Mouse (Mus musculus) limb, embryonic 12.5 days (tissue): ENCODE data around the gene Slc2a8. TPM values are rescaled to one million over a fixed set of nuclear protein-coding genes. Genes with fewer than 3 reads are reported as not detected.

Experiments
- ATAC-seq: fragments of 200-750 bp; cut with Nextera tagmentation; 2 replicates; pipeline ENCODE4 v1.8.0; 2017; ENCODE audit warnings: low read depth, moderate TSS enrichment; ENCODE audit not compliant: insufficient number of reproducible peaks, insufficient read depth, low FRiP score, low TSS enrichment
- H3K27ac ChIP-seq: fragments of 300-500 bp; sonication (generic); 2 replicates; pipeline ENCODE4 v1.5.1; 2016; ENCODE audit warnings: mild to moderate bottlenecking, moderate library complexity
- H3K27me3 ChIP-seq: fragments of 300-500 bp; sonication (generic); 2 replicates; pipeline ENCODE4 v1.6.1; 2016; ENCODE audit warnings: mild to moderate bottlenecking, moderate library complexity
- H3K36me3 ChIP-seq: fragments of 300-500 bp; sonication (generic); 2 replicates; pipeline ENCODE4 v1.6.1; 2016; ENCODE audit warnings: mild to moderate bottlenecking, moderate library complexity
- H3K4me1 ChIP-seq: fragments of 300-500 bp; sonication (generic); replicated peaks from 2 replicates; pipeline ENCODE4 v1.6.1; 2016
- H3K4me2 ChIP-seq: fragments of 300-500 bp; sonication (generic); 2 replicates; pipeline ENCODE4 v1.6.1; 2016; ENCODE audit warnings: mild to moderate bottlenecking, moderate library complexity
- H3K4me3 ChIP-seq: fragments of 300-500 bp; sonication (generic); replicated peaks from 2 replicates; pipeline ENCODE4 v1.5.1; 2016; ENCODE audit warnings: mild to moderate bottlenecking
- H3K9ac ChIP-seq: fragments of 300-500 bp; sonication (generic); replicated peaks from 2 replicates; pipeline ENCODE4 v1.6.1; 2016; ENCODE audit warnings: mild to moderate bottlenecking, moderate library complexity
- H3K9me3 ChIP-seq: fragments of 300-500 bp; sonication (generic); 2 replicates; pipeline ENCODE4 v1.6.1; 2016; ENCODE audit warnings: mild to moderate bottlenecking, moderate library complexity
- WGBS: fragments of 180-500 bp; shearing (Covaris S2); methylation state at CpG from one replicate; pipeline ENCODE4 v1.1.7; 2016; 5-methylcytosine and 5-hydroxymethylcytosine counted together
- polyA plus RNA-seq: library from polyadenylated mRNA; unstranded; fragments of >200 nt; fragmentation: Nextera tagmentation; extraction: Ambion mirVana; gene quantifications from 2 replicates; pipeline ENCODE4 v1.2.1, GENCODE M21; 2016

The Slc2a8 gene
- polyA plus RNA-seq, 1 experiment from 2014 or later = 25.7 TPM

DNA sequence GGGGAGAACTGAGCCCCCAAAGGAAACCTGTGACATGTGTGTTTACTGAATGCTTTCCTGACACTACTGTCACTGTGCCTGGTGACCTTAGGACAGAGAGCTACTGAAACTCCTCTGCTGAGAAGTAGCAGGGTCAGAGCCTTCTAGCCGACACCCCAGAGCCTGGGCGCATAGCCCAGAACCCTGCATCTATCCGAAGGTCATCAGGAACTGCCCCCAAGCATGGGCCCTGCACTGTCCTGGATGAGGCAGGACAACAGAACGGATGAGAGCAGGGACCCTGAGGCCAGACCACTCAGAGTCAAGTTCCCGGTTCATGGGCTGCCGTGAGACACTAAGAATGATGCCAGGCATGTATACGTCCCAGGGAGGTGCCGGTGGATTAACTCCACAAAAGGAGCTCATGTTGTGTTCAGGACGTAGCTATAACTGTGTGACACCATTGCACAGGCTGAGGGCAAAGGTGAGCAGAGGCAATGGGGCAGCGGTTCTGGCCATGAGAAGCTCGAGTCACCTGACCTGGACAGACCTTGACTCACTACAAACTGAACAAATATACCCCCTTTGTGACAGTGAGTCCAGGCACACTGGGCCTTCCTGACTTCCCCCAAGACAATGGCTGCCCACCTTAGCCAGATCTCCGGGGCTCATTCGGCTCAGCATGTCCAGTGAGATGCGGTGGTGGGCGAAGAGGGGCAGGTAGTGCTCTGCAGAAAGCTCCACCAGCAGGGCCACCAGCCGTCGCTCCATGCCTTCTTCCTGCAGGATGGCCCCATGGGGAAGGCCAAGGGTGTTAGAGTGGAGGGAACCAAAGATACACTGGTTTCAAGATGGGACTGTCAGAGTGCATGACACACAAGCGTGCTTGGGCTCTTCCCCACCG, 52.7 kb downstream of the Slc2a8 start:
- WGBS = 89% methylated on average over 19 of the region's 19 CpGs

GRCm38 (mm10) chr2:32928235-32928946, 53.5 kb downstream of the Slc2a8 start:
- Histone ChIP-seq H3K9me3 (no peaks in the 10 kb centered on the region), H3K4me1 (0 out of 2 replicates have a peak, but pooled peaks cover 4% of the 10 kb centered on the region), H3K9ac (0 out of 2 replicates have a peak overlapping the region, but pooled peaks have one; percentile 3), H3K36me3 (peaks cover 53% of the 10 kb centered on the region), H3K27me3 (no peaks in the 10 kb centered on the region), H3K4me2 (no peak overlapping the region), H3K4me3 (no peak overlapping the region), H3K27ac (peak overlapping the region; percentile 29; the same call in 1 of the 2 replicates)
- peak; percentile 43; the same call in 1 of the 2 replicates for ATAC-seq
- WGBS = 29% methylated on average over 10 of the region's 10 CpGs

More for the DNA sequence above, 52.7 kb downstream of the Slc2a8 start:
- Histone ChIP-seq H3K27ac (no peak overlapping the region), H3K4me2 (no peak overlapping the region), H3K4me3 (no peak overlapping the region), H3K9ac (0 out of 2 replicates have a peak overlapping the region, but pooled peaks have one; percentile 23), H3K9me3 (no peaks in the 10 kb centered on the region), H3K27me3 (no peaks in the 10 kb centered on the region), H3K36me3 (peaks cover 53% of the 10 kb centered on the region), H3K4me1 (0 out of 2 replicates have a peak, but pooled peaks cover 4% of the 10 kb centered on the region)
- ATAC-seq = no peak

GRCm38 (mm10) chr2:32927624-32928234, 54.2 kb downstream of the Slc2a8 start:
- Histone ChIP-seq H3K36me3 (peaks cover 53% of the 10 kb centered on the region), H3K4me3 (no peak overlapping the region), H3K27ac (no peak overlapping the region), H3K9me3 (no peaks in the 10 kb centered on the region), H3K27me3 (no peaks in the 10 kb centered on the region), H3K4me2 (no peak overlapping the region), H3K9ac (0 out of 2 replicates have a peak overlapping the region, but pooled peaks have one; percentile 3), H3K4me1 (0 out of 2 replicates have a peak, but pooled peaks cover 4% of the 10 kb centered on the region)
- WGBS = 76% methylated on average over 15 of the region's 15 CpGs
- ATAC-seq = 0 out of 2 replicates have a peak, but pooled peaks have one; percentile 8

GRCm38 (mm10) chr2:32926330-32927075, 55.4 kb downstream of the Slc2a8 start:
- Histone ChIP-seq H3K27me3 (no peaks in the 10 kb centered on the region), H3K4me1 (0 out of 2 replicates have a peak, but pooled peaks cover 4% of the 10 kb centered on the region), H3K36me3 (peaks cover 60% of the 10 kb centered on the region), H3K4me3 (no peak overlapping the region), H3K9me3 (no peaks in the 10 kb centered on the region), H3K9ac (no peak overlapping the region), H3K4me2 (no peak overlapping the region), H3K27ac (no peak overlapping the region)
- ATAC-seq = no peak
- 94% methylated on average over 12 of the region's 12 CpGs for WGBS

- ATAC-seq = no peak
- no peak overlapping the region for H3K27ac ChIP-seq
- H3K36me3 ChIP-seq = peaks cover 78% of the 10 kb centered on the region
Observed at GRCm38 (mm10) chr2:32924306-32924844, 57.5 kb downstream of the Slc2a8 start.

DNA sequence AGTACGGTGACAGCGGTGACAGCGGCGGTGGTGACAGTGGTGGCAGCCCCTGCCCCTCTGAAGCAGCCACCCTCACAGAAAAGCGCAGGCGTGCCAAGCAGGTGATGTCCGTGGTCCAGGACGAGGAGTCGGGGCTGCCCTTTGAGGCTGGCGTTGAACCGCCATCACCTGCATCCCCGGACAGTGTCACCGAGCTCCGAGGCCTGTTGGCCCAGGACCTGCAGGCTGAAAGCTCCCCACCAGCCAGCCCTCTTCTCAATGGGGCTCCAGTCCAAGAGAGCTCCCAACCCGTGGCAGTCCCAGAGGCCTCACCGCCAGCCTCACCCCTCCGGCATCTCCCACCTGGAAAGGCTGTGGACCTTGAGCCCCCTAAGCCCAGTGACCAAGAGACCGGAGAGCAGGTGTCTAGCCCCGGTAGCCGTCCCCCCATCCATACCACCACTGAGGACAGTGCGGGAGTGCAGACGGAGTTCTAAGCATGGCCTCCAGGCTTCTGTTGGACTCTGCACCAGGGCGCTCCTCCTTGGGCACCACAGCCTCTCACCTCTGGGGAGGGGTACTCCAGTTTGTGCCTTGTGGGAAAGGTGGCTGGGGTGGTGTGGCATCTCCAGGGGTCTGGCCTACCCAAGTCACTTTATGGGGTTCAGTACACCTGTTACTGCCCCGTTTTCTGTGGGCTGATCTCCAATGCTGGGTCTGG, 58.2 kb downstream of the Slc2a8 start:
- peaks cover 8% of the 10 kb centered on the region for H3K4me1 ChIP-seq
- H3K36me3 ChIP-seq = peaks cover 78% of the 10 kb centered on the region
- H3K9me3 ChIP-seq = no peaks in the 10 kb centered on the region
- no peak overlapping the region for H3K9ac ChIP-seq
- H3K27me3 ChIP-seq = no peaks in the 10 kb centered on the region
- WGBS = 91% methylated on average over 24 of the region's 24 CpGs
- no peak overlapping the region for H3K27ac ChIP-seq
- no peak overlapping the region for H3K4me3 ChIP-seq
- no peak overlapping the region for H3K4me2 ChIP-seq
- no peak for ATAC-seq

More at GRCm38 (mm10) chr2:32924306-32924844, 57.5 kb downstream of the Slc2a8 start:
- Histone ChIP-seq H3K4me2 (no peak overlapping the region), H3K9me3 (no peaks in the 10 kb centered on the region), H3K4me1 (0 out of 2 replicates have a peak, but pooled peaks cover 4% of the 10 kb centered on the region), H3K27me3 (no peaks in the 10 kb centered on the region), H3K9ac (no peak overlapping the region), H3K4me3 (no peak overlapping the region)
- 68% methylated on average over 10 of the region's 10 CpGs for WGBS

Other genes with a start within 250 kb of the Slc2a8 start
- not detected in 2 replicates for gene 6330409D20Rik, start 241.1 kb downstream of the Slc2a8 start, polyA plus RNA-seq
- gene Tor2a, start 224.8 kb downstream of the Slc2a8 start, polyA plus RNA-seq = 58.8 and 62.7 TPM in 2 replicates
- gene Ttc16, start 206.4 kb downstream of the Slc2a8 start, polyA plus RNA-seq = 0.28 and 0.35 TPM in 2 replicates
- 3.8 and 4.2 TPM in 2 replicates for gene Ptrh1, start 206.3 kb downstream of the Slc2a8 start, polyA plus RNA-seq
- gene Cfap157, start 197.7 kb downstream of the Slc2a8 start, polyA plus RNA-seq = 0.35 and 1.2 TPM in 2 replicates
- gene Stxbp1, start 134.8 kb downstream of the Slc2a8 start, polyA plus RNA-seq = 18.8 and 20.0 TPM in 2 replicates
- gene Fam129b, start 106.0 kb downstream of the Slc2a8 start, polyA plus RNA-seq = 48.0 and 48.1 TPM in 2 replicates
- gene Rpl12, start 20.5 kb downstream of the Slc2a8 start, polyA plus RNA-seq = 184 and 185 TPM in 2 replicates
- gene Lrsam1, start 20.5 kb downstream of the Slc2a8 start, polyA plus RNA-seq = 10.4 and 11.8 TPM in 2 replicates
- gene Garnl3, start 149.6 kb upstream of the Slc2a8 start, polyA plus RNA-seq = 15.7 and 16.4 TPM in 2 replicates
- gene Angptl2, start 234.0 kb upstream of the Slc2a8 start, polyA plus RNA-seq = 54.7 and 65.0 TPM in 2 replicates